In the genomic region with DNA sequence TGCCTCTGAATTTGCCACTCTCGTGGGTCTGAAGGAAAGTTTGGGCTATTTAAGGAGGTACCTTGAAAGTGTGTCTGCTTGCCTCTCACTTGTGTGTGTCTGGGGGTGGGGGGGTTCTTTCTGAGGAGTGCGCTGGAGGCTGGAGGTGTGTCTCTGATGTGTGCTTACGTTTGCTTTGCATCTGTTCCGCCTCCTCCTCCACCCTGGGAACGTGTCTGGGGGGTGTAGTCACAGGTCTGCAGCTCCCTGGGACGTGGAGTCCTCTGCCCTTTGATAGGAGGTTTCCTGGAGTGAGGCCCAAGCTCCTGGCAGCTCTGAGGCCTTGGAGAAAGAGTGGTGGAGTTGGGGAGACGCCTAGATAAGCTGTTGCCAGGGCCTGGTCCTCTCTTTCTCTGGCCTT, we compare ENCODE assay signal across 8 mouse cellular contexts. TPM values are rescaled to one million over a fixed set of nuclear protein-coding genes. Genes with fewer than 3 reads are reported as not detected.
DNase-seq lines count a peak whose midpoint lies in the region; ATAC-seq and TF ChIP-seq lines count a peak whose summit lies in the region.

No protein-coding gene starts in this region.

- peak overlapping the region; percentile 61; the same call in 1 of the 2 replicates for H3K9ac ChIP-seq in heart, embryonic 11.5 days (ENCODE audit: low read depth, low read length)
- peak overlapping the region; percentile 99 for H3K9ac ChIP-seq in lung, embryonic 15.5 days

- peak overlapping the region; percentile 14 for H3K4me3 ChIP-seq in erythroblast, embryonic 14.5 days (replicated peaks)
- peak overlapping the region; percentile 93 for H3K4me3 ChIP-seq in embryonic facial prominence, embryonic 10.5 days
- no peak overlapping the region for H3K4me3 ChIP-seq in heart, embryonic 11.5 days (ENCODE audit: low read depth, low read length)
- H3K4me3 ChIP-seq in lung, embryonic 15.5 days = peak overlapping the region; percentile 96
- peak overlapping the region; percentile 50 for H3K4me3 ChIP-seq in small intestine, adult 2 months (ENCODE audit: low read depth, low read length)

- no peak for DNase-seq in embryonic facial prominence, embryonic 10.5 days (ENCODE audit: low spot score)
- DNase-seq in kidney, adult 9 months = peak; percentile 92
- DNase-seq in c-Kit-positive CD71-positive TER-119-positive erythroid progenitor cells, embryonic 14.5 days (ENCODE audit: low spot score) = no peak

- no peak for TF ChIP-seq CTCF in small intestine, adult 2 months (IDR thresholded peaks at IDR 0.05; ENCODE audit: extremely low read depth, insufficient read length, insufficient replicate concordance, low read depth, low read length)

- 5% methylated on average over 7 of the region's 7 CpGs for WGBS in embryonic facial prominence, embryonic 10.5 days
- 5% methylated on average over 7 of the region's 7 CpGs for WGBS in heart, embryonic 11.5 days (ENCODE audit: insufficient replicate concordance)
- WGBS in lung, embryonic 15.5 days = 5% methylated on average over 7 of the region's 7 CpGs
- 2% methylated on average over 7 of the region's 7 CpGs for WGBS in small intestine, adult 2 months

- TF ChIP-seq POLR2A in small intestine, adult 2 months (IDR thresholded peaks at IDR 0.05; ENCODE audit: low read depth, low read length) = no peak

- peak overlapping the region; percentile 84 for H3K4me2 ChIP-seq in heart, embryonic 11.5 days
- H3K4me2 ChIP-seq in lung, embryonic 15.5 days = peak overlapping the region; percentile 81

- no peak for ATAC-seq in erythroblast, adult 5-6 weeks (replicated peaks; ENCODE audit: low FRiP score, poor library complexity, severe bottlenecking)
- ATAC-seq in heart, embryonic 11.5 days (replicated peaks; ENCODE audit: insufficient number of reproducible peaks, low FRiP score, low TSS enrichment) = no peak
- 0 out of 2 replicates have a peak, but pooled peaks have one; percentile 1 for ATAC-seq in lung, embryonic 15.5 days (ENCODE audit: borderline replicate concordance, extremely low read depth, low FRiP score, low TSS enrichment)

- no peaks in the 10 kb centered on the region for H3K9me3 ChIP-seq in erythroblast, embryonic 14.5 days (ENCODE audit: control insufficient read depth, low read length)
- no peaks in the 10 kb centered on the region for H3K9me3 ChIP-seq in embryonic facial prominence, embryonic 10.5 days
- H3K9me3 ChIP-seq in heart, embryonic 11.5 days (replicated peaks; ENCODE audit: control insufficient read depth, low read length) = no peaks in the 10 kb centered on the region
- no peaks in the 10 kb centered on the region for H3K9me3 ChIP-seq in lung, embryonic 15.5 days

- peaks cover 5% of the 10 kb centered on the region for H3K4me1 ChIP-seq in erythroblast, embryonic 14.5 days (ENCODE audit: control insufficient read depth)
- H3K4me1 ChIP-seq in embryonic facial prominence, embryonic 10.5 days = peaks cover 93% of the 10 kb centered on the region
- peaks cover 83% of the 10 kb centered on the region for H3K4me1 ChIP-seq in heart, embryonic 11.5 days (ENCODE audit: control insufficient read depth, insufficient read depth, low read length)
- H3K4me1 ChIP-seq in lung, embryonic 15.5 days = peaks cover 83% of the 10 kb centered on the region
- peaks cover 67% of the 10 kb centered on the region for H3K4me1 ChIP-seq in small intestine, adult 2 months (ENCODE audit: control insufficient read depth, insufficient read depth, insufficient read length, low read length)

- peaks cover 27% of the 10 kb centered on the region for H3K27me3 ChIP-seq in erythroblast, embryonic 14.5 days (ENCODE audit: control insufficient read depth)
- no peaks in the 10 kb centered on the region for H3K27me3 ChIP-seq in embryonic facial prominence, embryonic 10.5 days (replicated peaks; ENCODE audit: low read depth, poor library complexity, severe bottlenecking)
- no peaks in the 10 kb centered on the region for H3K27me3 ChIP-seq in heart, embryonic 11.5 days (ENCODE audit: control insufficient read depth, insufficient read depth, low read length)
- no peaks in the 10 kb centered on the region for H3K27me3 ChIP-seq in lung, embryonic 15.5 days
- no peaks in the 10 kb centered on the region for H3K27me3 ChIP-seq in small intestine, adult 2 months (ENCODE audit: control insufficient read depth, insufficient read depth, low read length)

- H3K27ac ChIP-seq in embryonic facial prominence, embryonic 10.5 days (replicated peaks) = peak overlapping the region; percentile 96
- peak overlapping the region; percentile 87 for H3K27ac ChIP-seq in heart, embryonic 11.5 days (ENCODE audit: low read depth, low read length)
- peak overlapping the region; percentile 95 for H3K27ac ChIP-seq in lung, embryonic 15.5 days
- peak overlapping the region; percentile 97 for H3K27ac ChIP-seq in small intestine, adult 2 months (ENCODE audit: insufficient read depth, low read depth, low read length)

- no peaks in the 10 kb centered on the region for H3K36me3 ChIP-seq in erythroblast, embryonic 14.5 days (ENCODE audit: control insufficient read depth)
- H3K36me3 ChIP-seq in embryonic facial prominence, embryonic 10.5 days (replicated peaks) = peaks cover 20% of the 10 kb centered on the region
- H3K36me3 ChIP-seq in heart, embryonic 11.5 days (ENCODE audit: control insufficient read depth, insufficient read depth, low read length) = no peaks in the 10 kb centered on the region
- 0 out of 2 replicates have a peak, but pooled peaks cover 4% of the 10 kb centered on the region for H3K36me3 ChIP-seq in lung, embryonic 15.5 days
- no peaks in the 10 kb centered on the region for H3K36me3 ChIP-seq in small intestine, adult 2 months (ENCODE audit: control insufficient read depth, insufficient read depth, low read length)

RNA-seq across cellular contexts. Expression of gene Bcl9l, which starts 4.8 kb away (rescaled TPM):
- polyA plus RNA-seq in erythroblast, embryonic 14.5 days (2012) = 0.06 and 0.09 TPM in 2 replicates
- total RNA-seq in erythroblast, adult 5-6 weeks (2015; ENCODE audit: low replicate concordance) = 0.77 and 0.84 TPM in 2 replicates
- total RNA-seq in erythroblast, adult 5-6 weeks (2017; ENCODE audit: low replicate concordance) = 0.42 and 2.8 TPM in 2 replicates
- polyA plus RNA-seq in embryonic facial prominence, embryonic 10.5 days (2016; fragmentation: Nextera tagmentation; extraction: Ambion mirVana) = 7.4 and 7.7 TPM in 2 replicates
- 8.7 and 9.3 TPM in 2 replicates for polyA plus RNA-seq in heart, embryonic 11.5 days (2014; fragmentation: Nextera tagmentation; extraction: Ambion mirVana)
- 17.1 and 17.3 TPM in 2 replicates for polyA plus RNA-seq in lung, embryonic 15.5 days (2015; fragmentation: Nextera tagmentation; extraction: Ambion mirVana)
- 21.8 and 28.1 TPM in 2 replicates for polyA plus RNA-seq in small intestine, adult 2 months (2012; rRNA removed)

RNA-seq across cellular contexts. Expression of gene Upk2, which starts 32.7 kb away (rescaled TPM):
- not detected in 2 replicates for polyA plus RNA-seq in erythroblast, embryonic 14.5 days (2012)
- not detected in 2 replicates for total RNA-seq in erythroblast, adult 5-6 weeks (2015; ENCODE audit: low replicate concordance)
- total RNA-seq in erythroblast, adult 5-6 weeks (2017; ENCODE audit: low replicate concordance) = not detected in 2 replicates
- 0.41 and 0.59 TPM in 2 replicates for polyA plus RNA-seq in embryonic facial prominence, embryonic 10.5 days (2016; fragmentation: Nextera tagmentation; extraction: Ambion mirVana)
- 0.14 TPM in 1 of 2 replicates, not detected in the other for polyA plus RNA-seq in heart, embryonic 11.5 days (2014; fragmentation: Nextera tagmentation; extraction: Ambion mirVana)
- polyA plus RNA-seq in lung, embryonic 15.5 days (2015; fragmentation: Nextera tagmentation; extraction: Ambion mirVana) = 1.3 and 1.5 TPM in 2 replicates
- polyA plus RNA-seq in small intestine, adult 2 months (2012; rRNA removed) = 1.4 TPM in 2 replicates

RNA-seq across cellular contexts. Expression of gene Foxr1, which starts 46.5 kb away (rescaled TPM):
- polyA plus RNA-seq in erythroblast, embryonic 14.5 days (2012) = not detected in 2 replicates
- not detected in 2 replicates for total RNA-seq in erythroblast, adult 5-6 weeks (2015; ENCODE audit: low replicate concordance)
- not detected in 2 replicates for total RNA-seq in erythroblast, adult 5-6 weeks (2017; ENCODE audit: low replicate concordance)
- not detected in 2 replicates for polyA plus RNA-seq in embryonic facial prominence, embryonic 10.5 days (2016; fragmentation: Nextera tagmentation; extraction: Ambion mirVana)
- polyA plus RNA-seq in heart, embryonic 11.5 days (2014; fragmentation: Nextera tagmentation; extraction: Ambion mirVana) = not detected in 2 replicates
- not detected in 2 replicates for polyA plus RNA-seq in lung, embryonic 15.5 days (2015; fragmentation: Nextera tagmentation; extraction: Ambion mirVana)
- not detected in 2 replicates for polyA plus RNA-seq in small intestine, adult 2 months (2012; rRNA removed)
